Mouse (Mus musculus) telencephalon, adult 2 months (tissue): Measurements from ENCODE around the gene Fads3.

Experiments used
- DNase-seq: peaks from one replicate; pipeline ENCODE4 v3.0.0-alpha.2; 2011; ENCODE audit warnings: low read depth, low spot score

Gene Fads3

DNA sequence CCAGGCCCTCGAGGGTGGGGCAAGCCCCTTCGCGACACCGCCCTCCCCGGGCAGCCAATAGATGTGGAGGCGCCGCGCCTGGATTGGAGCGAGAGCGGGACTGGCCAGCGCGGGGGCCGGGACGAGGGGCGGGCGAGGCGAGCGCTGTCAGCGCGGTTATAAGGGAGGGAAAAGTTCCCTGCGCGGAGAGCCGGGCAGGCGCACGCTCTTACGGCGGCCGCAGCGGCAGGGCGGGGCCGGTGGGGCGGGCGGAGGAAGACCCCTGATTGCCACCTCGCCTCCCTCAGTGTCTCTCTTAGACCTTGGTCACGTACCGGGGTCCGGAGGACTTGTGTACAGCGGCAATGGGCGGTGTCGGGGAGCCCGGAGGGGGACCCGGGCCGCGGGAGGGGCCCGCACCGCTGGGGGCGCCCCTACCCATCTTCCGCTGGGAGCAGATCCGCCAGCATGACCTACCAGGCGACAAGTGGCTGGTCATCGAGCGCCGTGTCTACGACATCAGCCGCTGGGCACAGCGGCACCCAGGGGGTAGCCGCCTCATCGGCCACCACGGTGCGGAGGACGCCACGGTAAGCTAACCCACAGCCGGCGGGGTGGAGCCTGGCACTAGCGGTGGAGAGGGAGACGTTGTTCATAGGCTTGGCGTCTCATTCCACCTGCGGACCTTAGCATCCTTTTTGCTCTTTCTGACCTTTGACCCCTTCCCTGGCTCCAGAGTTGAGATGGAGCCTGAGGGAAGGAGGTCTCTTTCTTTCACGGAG, at the start of gene Fads3:
TSS of gene Fads3 (plus strand) at position 182 of the 761 bp plus-strand sequence.
- DNase-seq: no peak

DNA sequence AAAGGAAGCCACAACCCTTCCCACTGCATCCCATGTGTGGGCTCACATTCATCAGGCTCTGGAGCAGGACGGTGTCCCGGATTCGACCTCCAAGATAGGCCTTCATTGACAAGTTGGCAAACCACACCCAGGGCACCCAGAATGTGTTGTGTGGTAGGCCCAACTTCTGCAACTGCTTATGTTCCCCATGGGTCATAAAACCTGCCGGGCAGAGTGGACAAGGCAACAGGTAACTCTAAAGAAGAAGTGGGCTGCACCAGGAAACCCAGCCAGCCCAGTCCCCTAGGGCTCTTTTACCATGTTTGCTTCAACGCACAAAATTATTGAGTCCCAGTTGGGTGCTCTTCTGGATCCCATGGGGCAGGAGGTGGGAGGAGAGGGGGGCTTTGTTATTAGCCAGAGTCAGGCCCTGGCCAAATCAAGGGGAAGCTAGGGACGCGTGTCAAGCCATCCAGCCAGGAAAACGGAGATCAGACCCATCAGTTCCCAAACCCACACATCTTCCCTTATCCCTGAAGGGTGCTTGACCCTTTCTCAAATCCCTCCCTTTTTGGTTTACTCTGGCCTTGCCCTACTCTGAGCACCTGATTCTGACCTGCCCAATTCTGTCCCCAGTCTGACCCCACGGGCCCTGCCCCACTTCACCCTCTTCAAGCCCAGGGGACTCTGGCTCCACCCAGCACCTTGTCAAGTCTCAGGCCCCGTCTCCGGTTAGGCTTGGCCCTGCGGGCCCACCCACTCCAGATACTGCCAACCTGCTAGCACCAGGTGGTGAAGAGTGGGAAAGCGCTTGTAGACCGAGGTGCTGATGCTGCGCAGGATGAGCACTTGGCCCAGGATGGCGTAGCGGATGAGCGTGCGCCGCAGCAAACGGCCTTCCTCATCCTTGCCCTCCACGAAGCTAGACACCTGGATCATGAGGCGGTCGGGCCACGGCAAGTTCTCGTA, 49.1 kb upstream of the Fads3 start:
- DNase-seq: no peak

DNA sequence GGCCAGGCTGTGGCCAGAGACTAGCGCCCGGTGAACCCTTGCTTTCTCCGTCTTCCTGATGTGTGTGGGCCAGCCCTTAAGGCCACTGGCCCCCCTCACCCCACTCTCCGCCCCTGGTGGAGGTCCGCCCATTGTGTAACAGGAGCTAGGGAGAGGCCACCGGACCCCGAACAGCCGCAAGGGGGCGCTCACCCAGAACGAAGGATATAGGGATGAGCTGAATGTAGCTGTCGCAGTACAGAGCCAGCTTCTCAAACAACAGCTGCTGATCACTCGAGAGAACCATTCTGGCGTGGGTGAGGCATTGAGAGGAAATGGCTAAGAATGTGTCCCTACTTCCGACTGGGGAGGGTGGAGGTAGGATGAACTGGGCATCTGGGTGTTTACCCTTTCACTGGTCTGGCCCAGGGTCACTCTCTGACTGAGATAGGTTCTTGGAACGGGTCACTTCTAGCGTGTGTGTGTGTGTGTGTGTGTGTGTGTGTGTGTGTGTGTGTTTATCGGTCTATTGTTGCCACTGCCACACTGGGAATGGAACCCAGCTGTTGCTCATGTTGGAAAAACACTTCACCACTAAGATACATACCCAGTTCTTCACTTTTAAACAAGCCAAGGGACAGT, 48.2 kb upstream of the Fads3 start:
- DNase-seq: no peak

DNA sequence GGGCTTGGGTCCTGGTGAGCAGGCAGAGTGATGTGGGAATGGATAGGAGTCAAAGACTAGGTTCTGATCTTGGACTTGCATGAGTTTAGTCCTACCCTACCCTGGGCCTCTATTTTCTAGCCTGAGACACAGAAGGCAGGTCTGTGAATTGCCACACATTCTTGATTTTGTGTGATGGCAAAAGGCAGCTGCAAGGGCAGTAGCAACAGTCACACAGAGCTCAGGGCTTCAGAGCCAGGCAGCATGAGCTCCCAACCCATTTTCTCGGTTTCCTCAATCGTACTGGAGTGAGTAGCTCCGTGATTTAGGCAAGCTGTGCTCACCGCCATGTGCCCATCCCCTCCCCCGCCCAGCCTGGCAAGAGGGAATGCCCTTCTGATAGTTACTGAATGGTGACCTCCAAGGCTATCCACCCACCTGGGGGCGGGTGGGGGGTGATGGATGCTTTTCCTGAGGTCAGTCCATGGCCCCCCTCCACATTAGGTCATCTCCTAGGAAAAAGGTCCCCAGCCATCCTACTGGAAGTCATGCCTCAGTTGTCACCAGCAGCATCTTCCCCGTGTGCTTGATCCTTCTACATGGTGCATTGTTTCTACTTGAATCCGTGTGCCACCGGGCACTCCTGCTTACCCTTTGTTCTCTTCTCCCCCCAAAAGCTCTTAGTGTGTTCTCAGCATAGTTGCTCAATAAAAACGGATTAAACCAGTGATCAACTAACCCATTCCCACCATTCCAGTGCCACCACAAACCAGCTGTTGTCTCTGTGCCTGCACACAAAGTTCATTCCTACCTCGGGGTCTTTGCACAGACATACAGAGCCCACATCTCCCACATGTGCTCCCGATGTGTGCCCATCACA, 43.9 kb upstream of the Fads3 start:
- DNase-seq: no peak

DNA sequence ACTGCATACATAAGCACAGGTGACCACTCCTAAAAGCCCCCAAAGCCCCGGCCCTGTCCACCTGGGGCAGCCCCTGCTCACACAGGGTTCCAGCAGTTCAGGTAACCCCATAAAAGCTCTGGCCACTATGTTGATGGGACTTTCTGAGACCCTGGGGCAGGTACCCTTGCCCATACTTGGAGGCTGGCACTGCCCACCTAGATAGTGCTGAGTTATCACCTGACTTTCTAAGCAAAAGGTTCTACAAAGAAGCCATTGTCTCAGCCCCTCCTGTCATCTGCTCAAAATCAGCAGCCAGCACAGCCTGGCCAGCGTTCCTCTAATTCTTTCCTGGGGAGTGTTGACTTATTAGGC, 43.3 kb upstream of the Fads3 start:
- no peak for DNase-seq

DNA sequence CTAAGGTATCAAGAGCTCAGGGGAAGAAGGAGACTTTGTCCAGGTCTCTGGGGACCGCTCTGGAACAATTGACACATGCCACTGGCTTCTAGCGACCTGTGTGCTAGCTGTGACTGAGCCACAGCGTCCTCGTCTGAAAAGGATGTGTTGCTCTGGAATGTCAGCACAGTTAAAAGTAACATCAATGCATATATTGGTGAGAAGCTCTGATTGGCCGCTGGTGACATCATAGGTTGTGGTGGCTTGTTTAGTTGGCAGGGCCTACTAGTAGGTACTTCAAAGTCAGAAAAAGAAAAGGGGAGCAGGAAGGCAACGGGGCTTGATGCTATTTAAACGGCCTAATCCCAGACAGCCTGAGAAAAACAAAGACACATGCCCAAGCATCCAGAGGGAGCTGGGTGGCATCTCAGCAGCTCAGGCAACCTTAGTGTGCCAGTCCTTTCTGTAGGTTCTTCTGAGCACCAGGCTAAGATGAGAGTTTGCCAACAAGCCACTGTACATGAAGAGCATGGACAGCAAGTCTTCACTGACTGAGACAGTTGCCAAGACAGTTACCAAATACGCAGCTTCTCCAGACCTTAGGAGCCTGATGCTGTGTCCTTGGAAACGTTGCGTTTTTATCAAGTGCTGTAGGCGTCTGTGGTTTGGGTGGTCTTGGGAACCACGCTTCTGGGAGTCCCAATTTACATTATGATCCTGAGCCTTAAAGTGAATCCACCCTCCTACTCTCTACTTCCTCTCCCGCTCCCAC, 42.5 kb upstream of the Fads3 start:
- no peak for DNase-seq

DNA sequence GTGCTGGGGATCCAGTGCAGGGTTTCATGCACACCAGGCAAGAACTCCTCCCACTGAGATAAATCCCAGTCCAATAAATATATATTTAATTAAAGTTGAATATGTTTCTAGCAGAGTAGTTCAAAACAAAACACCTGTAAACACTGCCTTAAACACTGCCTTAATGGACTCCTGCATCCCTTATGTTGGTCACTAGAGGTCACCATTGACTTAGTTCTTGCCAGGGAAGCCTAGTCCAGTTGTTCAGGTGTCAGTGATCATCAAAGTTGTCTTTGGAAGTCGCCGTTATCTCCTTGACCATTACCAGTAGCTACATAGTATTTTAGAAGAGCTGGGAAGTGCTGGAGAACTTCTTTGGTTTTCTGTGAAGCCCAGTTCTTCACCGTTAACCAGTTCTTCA, 41.0 kb upstream of the Fads3 start:
- DNase-seq: no peak

DNA sequence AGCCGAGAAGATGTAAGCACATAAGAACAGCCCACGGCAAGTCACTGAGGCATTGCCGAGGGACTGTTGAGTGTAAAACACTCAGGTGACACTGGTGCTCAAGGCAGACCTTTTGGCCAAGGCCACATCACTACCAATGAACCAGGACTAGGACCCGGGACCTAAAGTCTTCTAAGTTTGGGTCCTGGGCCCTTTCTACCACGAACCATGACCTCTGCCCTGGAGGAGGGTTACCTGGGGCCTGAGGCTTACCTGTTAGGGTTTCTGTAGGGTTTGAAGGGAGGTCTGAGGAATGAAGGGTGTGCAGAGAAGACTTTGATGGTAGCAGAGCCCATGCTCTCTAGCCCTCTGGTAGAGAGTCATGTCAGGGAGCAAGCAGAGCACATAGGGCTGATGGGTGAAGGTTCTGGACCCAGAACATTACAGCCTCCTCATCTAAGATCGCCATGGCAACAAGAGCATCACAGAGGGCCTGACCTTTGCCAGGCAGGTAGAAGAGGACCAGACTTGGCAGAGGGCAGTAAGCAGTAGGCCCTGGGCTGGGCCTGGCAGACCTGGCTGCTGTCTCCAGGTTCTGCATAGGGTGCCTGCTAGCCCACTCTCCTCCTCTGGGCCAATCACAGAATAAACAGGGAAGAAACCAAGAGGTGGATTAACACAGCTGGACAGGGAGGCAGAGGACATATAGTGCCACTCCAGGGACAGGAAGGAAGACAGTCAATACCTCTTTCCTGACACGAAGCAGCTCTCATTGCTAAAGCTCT, 40.0 kb upstream of the Fads3 start, which contains the start of the genes Best1 and Rab3il1:
TSS of gene Best1 (minus strand) at position 428 of the 764 bp plus-strand sequence.
TSS of gene Rab3il1 (plus strand) at position 464 of the 764 bp plus-strand sequence.
- DNase-seq: no peak

DNA sequence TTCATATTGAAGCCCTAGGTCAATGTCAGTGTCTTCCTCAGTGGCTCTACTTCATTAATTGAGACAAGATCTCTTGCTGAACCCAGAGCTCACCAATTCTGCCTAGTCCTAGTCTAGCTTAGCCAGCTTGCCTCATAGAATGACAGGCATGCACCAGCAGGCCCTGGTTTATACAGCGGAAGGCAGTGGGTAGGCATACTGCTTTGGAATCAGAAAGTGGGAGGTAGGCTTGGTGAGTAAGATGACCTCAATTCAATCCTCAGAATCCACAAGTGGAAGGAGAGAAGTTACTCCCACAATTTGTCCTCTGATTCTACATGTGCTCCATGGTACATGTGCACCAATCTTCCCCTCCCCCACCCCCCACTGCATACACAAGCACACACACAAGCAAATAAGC, 37.7 kb upstream of the Fads3 start:
- DNase-seq: no peak

DNA sequence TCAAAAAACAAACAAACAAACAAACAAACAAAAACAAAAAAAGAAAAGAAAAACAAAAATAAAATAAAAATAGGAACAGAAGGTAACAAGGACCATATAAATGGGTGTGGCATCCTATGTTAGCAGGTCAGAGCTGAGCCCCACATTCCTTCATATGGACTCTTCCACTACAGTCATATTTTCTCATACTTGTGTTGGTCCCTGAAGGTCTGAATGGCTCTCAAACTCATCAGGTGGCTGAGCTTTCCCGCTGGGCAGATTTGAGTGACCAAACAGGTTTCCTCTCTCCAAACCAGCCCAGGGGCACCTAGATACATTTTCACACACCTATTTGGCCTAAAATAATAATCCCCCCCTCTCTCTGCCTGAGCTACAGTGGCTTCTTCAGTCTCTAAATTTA, 30.0 kb upstream of the Fads3 start:
- no peak for DNase-seq

DNA sequence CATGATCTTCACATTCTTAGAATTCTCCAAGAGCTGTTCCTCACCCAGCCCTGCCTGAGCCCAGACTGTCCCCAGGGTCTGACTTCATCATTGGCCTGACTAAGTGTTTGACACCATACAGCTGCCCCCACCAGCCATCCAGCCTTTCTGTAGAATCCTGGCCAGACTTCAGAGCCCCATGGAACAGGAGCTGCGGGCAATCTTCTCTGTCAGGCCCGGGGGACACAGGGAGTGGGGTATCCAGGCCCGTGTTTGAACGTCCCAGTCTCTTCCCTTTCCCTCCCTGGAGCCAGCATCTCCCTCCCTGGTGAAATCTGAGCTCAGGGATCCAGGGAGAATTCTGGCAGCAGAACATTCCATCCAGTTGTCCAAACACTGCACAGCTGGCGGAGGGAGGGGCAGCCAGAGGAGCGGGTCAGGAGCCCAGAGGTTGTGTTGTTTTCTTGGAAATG, 28.5 kb upstream of the Fads3 start:
- no peak for DNase-seq

DNA sequence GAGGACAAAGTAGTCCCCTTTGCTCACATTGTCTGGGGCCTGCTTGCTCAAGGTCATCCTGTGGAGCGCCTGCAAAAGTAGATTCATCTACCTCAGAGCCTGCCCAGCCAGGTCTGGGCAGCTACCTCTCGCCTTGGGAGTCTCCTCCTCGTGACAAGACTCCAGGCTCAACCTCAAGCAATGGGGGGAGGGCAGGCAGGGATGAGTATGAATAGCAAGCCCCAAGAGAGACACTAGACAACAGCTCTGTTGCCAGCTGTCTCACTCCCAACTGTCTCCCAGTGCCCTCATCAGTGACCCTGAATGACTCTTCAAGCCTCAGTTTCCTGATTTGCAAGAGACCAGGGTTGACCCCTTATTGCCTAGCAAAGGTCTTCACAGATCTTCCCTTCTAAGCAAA, 28.0 kb upstream of the Fads3 start:
- DNase-seq: no peak

DNA sequence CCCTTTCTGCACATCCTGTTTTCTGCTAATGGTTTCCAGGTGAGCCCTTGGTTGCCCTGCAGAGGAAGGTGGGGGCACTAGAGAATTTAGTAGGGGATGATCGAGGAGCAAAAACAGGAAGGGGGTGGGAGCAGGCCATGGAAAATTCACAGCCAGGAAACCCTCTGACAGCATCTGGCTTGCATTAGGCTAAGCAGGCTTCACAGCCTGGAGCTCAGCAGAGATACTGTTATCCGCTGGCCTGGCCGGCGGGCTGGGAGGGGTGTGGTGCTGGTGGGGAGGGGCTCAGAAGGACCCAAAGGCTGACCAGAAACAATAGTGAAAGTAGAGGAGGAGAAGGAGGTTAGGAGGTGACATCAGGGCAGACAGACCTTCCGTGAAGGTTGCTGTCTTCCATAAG, 27.5 kb upstream of the Fads3 start:
- no peak for DNase-seq

DNA sequence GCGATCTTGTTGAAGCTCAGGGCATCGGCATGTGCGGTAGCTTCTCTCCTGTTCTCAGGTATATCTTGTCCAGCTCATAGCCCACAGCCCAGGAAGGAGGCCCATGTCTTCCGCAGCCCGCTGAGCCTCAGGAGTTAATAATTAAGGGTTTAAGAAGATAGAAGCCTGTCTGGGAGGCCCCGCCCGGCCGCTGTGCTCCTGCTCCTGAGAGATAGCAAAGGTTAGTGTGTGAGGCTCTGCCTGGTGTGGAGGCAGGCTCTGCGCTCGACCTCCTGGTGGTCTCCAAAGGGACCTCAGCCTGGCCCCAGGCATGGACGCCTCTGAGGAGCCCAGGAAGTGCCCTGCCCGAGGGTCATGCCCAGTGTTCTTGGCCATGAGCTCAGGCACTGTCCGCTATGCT, 26.5 kb upstream of the Fads3 start:
- DNase-seq: no peak

DNA sequence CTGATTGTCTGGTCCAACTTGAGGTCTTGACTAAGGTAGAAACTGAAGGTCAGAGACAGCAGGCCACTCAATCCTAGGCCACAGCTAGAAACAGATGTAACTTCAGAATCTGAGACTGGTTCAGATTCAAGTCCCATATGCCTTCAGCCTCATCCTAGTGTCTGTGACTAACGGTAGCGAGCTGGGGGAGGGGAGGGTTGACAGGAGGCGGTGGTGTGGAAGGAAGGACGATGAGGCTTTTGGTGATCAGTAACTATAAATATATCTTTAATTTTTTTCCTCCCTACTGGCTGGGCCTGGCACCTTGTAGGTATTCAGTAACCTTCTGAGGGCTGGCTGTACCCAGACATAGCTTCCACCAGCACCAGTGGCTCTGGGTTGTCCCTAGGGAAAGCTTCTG, 25.9 kb upstream of the Fads3 start:
- no peak for DNase-seq

DNA sequence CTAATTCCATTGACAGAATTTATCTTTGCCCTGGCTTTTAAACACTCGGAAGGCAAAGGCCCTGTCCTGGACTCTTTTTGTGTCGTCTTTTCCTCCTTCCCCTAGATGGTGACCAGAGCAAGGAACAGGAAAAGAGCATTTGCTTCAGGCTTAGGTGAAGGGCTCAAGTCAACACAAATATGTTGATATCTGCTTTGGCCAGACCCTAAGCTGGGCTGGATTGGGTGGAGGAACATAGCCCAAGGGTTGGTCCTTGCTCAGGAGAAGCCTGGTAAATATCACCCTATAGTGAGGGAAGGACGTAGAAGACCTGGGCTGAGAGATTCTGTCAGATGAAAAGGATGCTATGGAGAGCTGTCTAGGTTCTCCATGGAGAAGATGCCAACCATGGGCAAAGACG, 25.2 kb upstream of the Fads3 start:
- DNase-seq: no peak

DNA sequence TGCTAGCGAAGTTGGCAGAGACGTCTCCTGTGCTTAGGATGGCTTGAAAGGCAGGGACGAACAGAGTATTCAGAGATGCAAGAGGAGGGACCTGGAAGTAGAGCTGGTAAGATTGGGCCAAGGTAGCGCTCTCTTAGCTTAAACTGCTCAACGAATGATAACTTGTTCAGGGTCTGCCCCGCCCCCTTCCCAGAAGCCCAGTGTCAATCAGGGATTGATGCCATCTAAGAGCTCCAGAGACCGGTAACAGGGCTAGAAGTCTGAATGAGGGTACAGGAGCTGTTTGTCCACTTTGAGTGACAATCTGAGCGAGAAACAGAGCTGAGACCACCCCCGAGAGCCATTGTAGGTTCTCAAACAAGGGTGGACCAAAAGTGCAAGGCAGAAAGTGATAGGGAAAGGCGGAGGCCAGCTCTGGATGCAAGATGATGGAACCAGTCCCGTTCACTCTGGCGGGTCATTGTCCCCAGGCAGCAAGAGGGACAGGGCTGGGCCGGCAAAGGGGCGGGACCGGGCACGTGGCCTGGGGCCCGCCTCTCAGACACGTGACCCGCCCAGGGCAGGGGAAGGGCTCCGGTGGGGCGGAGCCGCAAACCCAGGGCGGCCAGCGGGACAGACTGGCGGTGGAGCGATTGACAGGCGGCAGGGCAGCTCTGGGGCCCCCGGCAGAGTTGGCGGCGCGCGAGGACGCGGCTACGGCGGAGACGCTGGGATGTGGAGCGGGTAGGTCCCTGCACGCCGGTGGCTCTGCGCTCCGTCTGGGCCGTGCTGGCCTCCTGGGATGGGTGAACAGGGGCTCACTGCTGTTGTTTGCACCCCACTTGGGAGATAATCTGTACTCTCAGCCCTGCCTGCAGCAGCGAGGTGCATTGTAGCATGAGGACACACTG, 23.5 kb upstream of the Fads3 start:
- no peak for DNase-seq

DNA sequence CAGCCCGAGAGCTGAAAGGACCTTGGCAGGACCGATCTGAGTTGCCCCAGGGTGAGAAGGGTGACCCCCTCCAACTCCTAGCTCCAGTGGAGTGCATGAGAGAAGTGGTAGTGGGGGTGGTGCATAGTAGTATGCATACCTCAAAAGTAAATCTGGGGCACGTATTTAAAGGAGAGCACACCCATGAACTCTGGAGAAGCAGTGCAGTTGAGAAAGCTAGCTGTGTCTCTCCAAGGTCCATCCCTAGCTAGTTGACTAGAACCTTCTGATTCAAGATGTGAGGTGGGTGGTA, 22.9 kb upstream of the Fads3 start:
- no peak for DNase-seq

DNA sequence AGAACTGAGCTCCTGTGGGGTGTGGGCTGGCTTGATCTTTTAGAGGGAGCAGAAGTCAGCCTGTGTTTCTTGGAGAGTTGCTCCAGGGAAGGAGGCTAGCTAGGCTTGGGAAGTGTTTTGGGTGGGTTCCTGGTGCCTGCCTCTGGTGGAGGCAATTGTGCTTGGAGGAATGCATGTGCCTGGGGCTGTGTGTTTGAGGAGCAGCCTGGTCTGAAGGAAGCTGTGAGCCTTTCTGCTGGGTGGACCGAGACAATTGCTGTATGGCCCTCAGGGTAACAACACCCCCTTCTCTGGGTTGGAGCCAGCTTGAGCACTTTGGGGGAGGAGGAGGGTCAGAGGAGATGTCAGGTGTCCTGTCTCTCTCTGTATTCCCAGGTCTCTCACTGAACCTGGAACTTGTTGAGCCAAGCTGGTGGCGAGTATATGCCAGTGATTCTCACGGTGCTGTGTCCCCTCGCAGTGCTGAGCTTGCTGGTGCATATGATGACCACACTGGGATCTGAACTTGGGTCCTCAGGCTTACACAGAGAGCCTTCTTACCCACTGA, 22.1 kb upstream of the Fads3 start:
- DNase-seq: no peak
